Mouse (Mus musculus) forebrain, postnatal 0 days (tissue): ENCODE measurements around the gene Tarbp1. TPM values are rescaled to one million over a fixed set of nuclear protein-coding genes. Genes with fewer than 3 reads are reported as not detected.
"Not testable (repeated sequence)": the region's sequence is repeated elsewhere in the genome, so short reads cannot be mapped to it uniquely, and the experiment has no call there.

Source experiments
- ATAC-seq: fragments of 200-750 bp; cut with Nextera tagmentation; 2 replicates; pipeline ENCODE4 v1.8.0; 2017; ENCODE audit warnings: mild to moderate bottlenecking, moderate library complexity
- DNase-seq: peaks from one replicate; pipeline ENCODE4 v3.0.0-alpha.2; 2015
- H3K27ac ChIP-seq: fragments of 300-500 bp; sonication (generic); 2 replicates; pipeline ENCODE4 v1.5.1; 2014; ENCODE audit warnings: low read depth, mild to moderate bottlenecking, antibody characterized with exemption, low read length, moderate library complexity, mixed read lengths
- H3K27me3 ChIP-seq: fragments of 300-500 bp; sonication (generic); 2 replicates; pipeline ENCODE4 v1.6.1; 2014; ENCODE audit warnings: mild to moderate bottlenecking, low read length, mixed read lengths; ENCODE audit not compliant: insufficient read depth
- H3K36me3 ChIP-seq: fragments of 300-500 bp; sonication (generic); 2 replicates; pipeline ENCODE4 v1.6.1; 2014; ENCODE audit warnings: mild to moderate bottlenecking, moderate library complexity; ENCODE audit not compliant: insufficient read depth
- H3K4me1 ChIP-seq: fragments of 300-500 bp; sonication (generic); 2 replicates; pipeline ENCODE4 v1.6.1; 2014; ENCODE audit warnings: antibody characterized with exemption; ENCODE audit not compliant: insufficient read depth
- H3K4me2 ChIP-seq: fragments of 300-500 bp; sonication (generic); 2 replicates; pipeline ENCODE4 v1.6.1; 2014; ENCODE audit warnings: low read depth, mild to moderate bottlenecking, moderate library complexity
- H3K4me3 ChIP-seq: fragments of 300-500 bp; sonication (generic); 2 replicates; pipeline ENCODE4 v1.5.1; 2014; ENCODE audit warnings: low read depth, low read length, mixed read lengths
- H3K9ac ChIP-seq: fragments of 300-500 bp; sonication (generic); 2 replicates; pipeline ENCODE4 v1.6.1; 2014; ENCODE audit warnings: mild to moderate bottlenecking
- H3K9me3 ChIP-seq: fragments of 300-500 bp; sonication (generic); 2 replicates; pipeline ENCODE4 v1.6.1; 2016; ENCODE audit warnings: low read length
- CTCF ChIP-seq: sonication (generic); IDR thresholded peaks from 2 replicates; pipeline ENCODE4 v1.5.1; 2016; ENCODE audit warnings: antibody characterized with exemption, control low read depth, low read depth
- WGBS: fragments of 180-500 bp; shearing (Covaris S2); extraction: QIAGEN DNeasy Blood & Tissue Kit; methylation state at CpG from one replicate; pipeline ENCODE4 v1.1.7; 2014; 5-methylcytosine and 5-hydroxymethylcytosine counted together
- polyA plus RNA-seq: library from polyadenylated mRNA; unstranded; fragments of >200 nt; fragmentation: Nextera tagmentation; extraction: Ambion mirVana; gene quantifications from 2 replicates; pipeline ENCODE4 v1.2.1, GENCODE M21; 2015
- total RNA-seq: library from RNA; depleted of rRNA; stranded (reverse); fragments of >200 nt; gene quantifications from 2 replicates; pipeline ENCODE4 v1.2.3, GENCODE M21; 2014

Tarbp1 gene
- total and polyA plus RNA-seq, 2 experiments from 2014 or later: 1.1 to 5.8 TPM

DNA sequence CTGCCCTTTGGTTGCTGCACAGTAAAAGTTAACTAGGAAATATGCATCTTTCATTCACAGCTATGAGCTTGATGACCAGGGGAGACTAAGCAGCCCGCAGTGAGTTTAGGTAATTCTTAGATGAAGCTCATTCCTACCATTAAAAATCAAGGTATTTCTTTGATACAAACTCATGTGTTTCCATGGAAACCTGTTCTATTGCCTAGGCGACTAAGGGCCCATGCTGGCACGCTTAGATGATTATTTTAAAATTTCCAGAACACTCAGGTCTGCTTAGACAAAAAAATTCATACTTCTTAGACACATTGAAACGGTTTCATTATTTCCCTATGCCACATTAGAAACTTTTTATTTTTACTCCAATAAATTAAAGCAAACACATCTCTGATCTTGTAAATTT, 69.8 kb downstream of the Tarbp1 start:
- DNase-seq (peak; percentile 64), ATAC-seq (peak; percentile 77)
- Histone ChIP-seq H3K4me1 (no peaks in the 10 kb centered on the region), H3K9me3 (no peaks in the 10 kb centered on the region), H3K27me3 (no peaks in the 10 kb centered on the region), H3K4me2 (no peak overlapping the region), H3K27ac (peak overlapping the region; percentile 60; the same call in 1 of the 2 replicates), H3K9ac (no peak overlapping the region), H3K36me3 (no peaks in the 10 kb centered on the region), H3K4me3 (no peak overlapping the region)
- 57% methylated on average over 4 of the region's 4 CpGs for WGBS
- no peak for TF ChIP-seq CTCF

DNA sequence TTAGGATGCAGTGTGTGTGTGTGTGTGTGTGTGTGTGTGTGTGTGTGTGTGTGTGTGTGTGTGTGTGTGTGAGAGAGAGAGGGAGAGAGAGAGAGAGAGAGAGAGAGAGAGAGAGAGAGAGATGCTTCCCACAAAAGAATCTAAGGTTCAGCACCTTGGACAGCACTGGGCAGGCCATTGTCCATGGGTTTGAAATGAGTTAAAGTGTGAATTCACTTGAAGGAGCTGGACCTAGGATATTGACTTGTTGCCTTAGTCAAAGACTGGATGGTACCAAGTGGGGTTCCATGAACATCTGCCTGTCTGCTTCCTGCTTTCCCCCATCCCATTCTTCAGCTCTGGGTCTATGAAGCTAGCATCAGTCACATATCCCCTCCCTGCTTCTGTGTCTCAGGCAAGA, 70.3 kb downstream of the Tarbp1 start:
- not testable (repeated sequence) for H3K4me3 ChIP-seq, H3K27me3 ChIP-seq, H3K36me3 ChIP-seq, H3K9ac ChIP-seq, H3K9me3 ChIP-seq, H3K4me1 ChIP-seq, H3K4me2 ChIP-seq, DNase-seq
- peak overlapping the region; percentile 60; the same call in 1 of the 2 replicates for H3K27ac ChIP-seq
- 0 out of 2 replicates have a peak, but pooled peaks have one; percentile 32 for ATAC-seq

DNA sequence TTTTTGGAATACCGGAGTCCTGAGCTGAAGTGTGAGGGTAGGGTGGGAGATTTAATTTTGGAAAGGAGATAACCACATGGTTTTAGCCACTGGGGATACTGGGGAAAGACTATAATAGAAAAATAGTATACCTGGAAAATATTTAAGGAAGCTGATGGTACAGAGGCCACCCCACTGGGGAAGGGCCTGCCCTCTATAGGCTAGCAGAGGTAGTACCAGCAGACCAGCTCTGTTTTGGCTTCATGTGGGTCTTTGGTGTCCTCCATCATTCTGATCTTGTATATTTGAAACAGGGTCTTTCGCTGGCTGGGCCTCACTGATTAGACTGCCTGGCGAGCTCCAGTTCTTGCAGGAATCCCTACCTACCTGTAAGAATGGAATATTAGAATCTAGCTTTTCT, 76.5 kb downstream of the Tarbp1 start:
- no peak overlapping the region for H3K27ac ChIP-seq
- TF ChIP-seq CTCF: peak; percentile 25; the same call in 1 of the 2 replicates
- DNase-seq (no peak), ATAC-seq (no peak)
- no peaks in the 10 kb centered on the region for H3K4me1 ChIP-seq
- 78% methylated on average over 3 of the region's 3 CpGs for WGBS
- H3K4me2 ChIP-seq: no peak overlapping the region
- H3K36me3 ChIP-seq: no peaks in the 10 kb centered on the region
- no peaks in the 10 kb centered on the region for H3K9me3 ChIP-seq
- H3K4me3 ChIP-seq: no peak overlapping the region
- no peak overlapping the region for H3K9ac ChIP-seq
- H3K27me3 ChIP-seq: no peaks in the 10 kb centered on the region

DNA sequence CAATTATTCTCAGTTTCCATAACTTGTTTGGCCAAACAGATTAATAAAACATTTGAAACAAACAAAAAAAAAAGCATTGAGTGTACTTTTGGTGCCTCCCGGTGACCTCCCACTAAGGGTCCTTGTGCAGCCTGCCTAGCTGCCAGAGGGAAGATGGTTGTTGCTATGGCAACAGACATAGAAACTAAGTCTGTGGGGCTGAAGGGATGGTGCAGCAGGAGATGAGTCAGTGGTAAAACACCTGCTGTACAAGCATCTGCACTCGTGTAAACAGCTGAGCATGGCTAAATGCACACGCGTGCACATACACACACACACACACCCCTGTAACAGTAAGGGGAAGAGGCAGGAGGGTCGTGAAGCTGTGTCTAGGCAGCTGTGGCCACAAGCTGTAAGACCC, 78.9 kb downstream of the Tarbp1 start:
- Histone ChIP-seq H3K9ac (no peak overlapping the region), H3K4me1 (no peaks in the 10 kb centered on the region), H3K27me3 (no peaks in the 10 kb centered on the region), H3K36me3 (no peaks in the 10 kb centered on the region), H3K27ac (no peak overlapping the region), H3K9me3 (no peaks in the 10 kb centered on the region), H3K4me3 (no peak overlapping the region), H3K4me2 (no peak overlapping the region)
- no peak for TF ChIP-seq CTCF
- ATAC-seq (peak; percentile 59), DNase-seq (peak; percentile 35)
- 41% methylated on average over 5 of the region's 5 CpGs for WGBS

DNA sequence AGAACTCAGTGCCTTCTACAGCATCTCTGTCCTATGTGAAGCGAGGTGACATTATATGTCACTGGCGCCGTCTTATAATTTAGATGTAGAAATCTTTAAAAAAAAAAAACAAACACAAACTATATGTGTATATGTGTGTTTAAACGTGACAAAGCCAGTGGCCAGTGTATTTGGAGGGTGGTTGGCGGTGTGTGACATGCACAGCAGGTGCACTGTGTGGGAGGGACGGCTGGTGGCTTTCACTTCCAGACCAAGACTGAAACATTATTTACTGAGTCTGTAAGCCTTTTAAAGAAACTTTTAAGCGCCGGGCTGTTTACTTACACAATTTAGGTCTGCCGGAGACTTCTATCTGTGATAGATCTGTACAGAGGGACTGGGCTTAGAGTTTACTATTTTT, 79.5 kb downstream of the Tarbp1 start:
- Histone ChIP-seq H3K4me2 (no peak overlapping the region), H3K27me3 (no peaks in the 10 kb centered on the region), H3K36me3 (no peaks in the 10 kb centered on the region), H3K4me1 (no peaks in the 10 kb centered on the region), H3K27ac (no peak overlapping the region), H3K9ac (no peak overlapping the region), H3K9me3 (no peaks in the 10 kb centered on the region), H3K4me3 (no peak overlapping the region)
- no peak for TF ChIP-seq CTCF
- ATAC-seq (no peak), DNase-seq (no peak)
- WGBS: 68% methylated on average over 9 of the region's 9 CpGs

DNA sequence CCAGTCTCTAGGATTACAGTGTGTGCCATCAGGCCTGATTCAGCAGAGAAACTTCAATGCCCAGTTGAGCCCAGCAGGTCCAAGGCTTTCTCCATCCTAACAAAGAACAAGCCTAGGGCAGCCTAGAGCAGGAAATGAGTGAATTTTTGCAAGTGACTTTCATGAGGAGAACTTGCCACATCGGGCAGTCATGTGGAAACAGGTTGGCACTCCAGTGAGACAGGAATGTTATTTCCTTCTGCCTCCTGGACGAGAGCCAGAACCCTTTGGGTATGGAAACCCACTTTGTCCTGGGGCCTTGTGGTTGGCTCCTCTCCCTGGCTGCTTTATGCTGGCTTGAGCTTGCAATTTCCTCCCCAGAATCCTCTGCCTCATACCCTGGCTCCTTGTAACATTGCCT, 83.3 kb downstream of the Tarbp1 start:
- Histone ChIP-seq H3K9me3 (no peaks in the 10 kb centered on the region), H3K27ac (no peak overlapping the region), H3K9ac (no peak overlapping the region), H3K4me3 (no peak overlapping the region), H3K27me3 (no peaks in the 10 kb centered on the region), H3K4me1 (no peaks in the 10 kb centered on the region), H3K36me3 (no peaks in the 10 kb centered on the region), H3K4me2 (no peak overlapping the region)
- peak; percentile 43 for DNase-seq
- peak; percentile 18; the same call in 1 of the 2 replicates for ATAC-seq
- 30% methylated on average over 2 of the region's 2 CpGs for WGBS
- no peak for TF ChIP-seq CTCF

DNA sequence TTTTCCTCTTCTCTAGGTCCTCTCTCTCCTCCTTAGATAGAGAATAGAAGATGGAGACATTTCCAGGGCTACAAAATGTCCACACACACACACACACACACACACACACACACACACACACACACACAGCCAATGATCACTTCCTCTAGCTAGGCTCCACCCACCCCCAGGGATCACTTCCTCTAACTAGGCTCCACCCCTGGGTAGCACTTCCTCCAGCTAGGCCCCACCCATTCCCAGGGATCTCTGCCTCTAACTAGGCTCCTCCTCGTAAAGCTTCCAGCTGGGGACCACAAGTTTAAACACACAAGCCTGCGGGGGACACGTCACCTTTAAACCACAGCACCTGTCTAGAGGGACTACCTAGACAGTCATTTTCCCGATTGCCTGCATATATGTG, 87.3 kb downstream of the Tarbp1 start:
- no peak for ATAC-seq
- 89% methylated on average over 4 of the region's 4 CpGs for WGBS

DNA sequence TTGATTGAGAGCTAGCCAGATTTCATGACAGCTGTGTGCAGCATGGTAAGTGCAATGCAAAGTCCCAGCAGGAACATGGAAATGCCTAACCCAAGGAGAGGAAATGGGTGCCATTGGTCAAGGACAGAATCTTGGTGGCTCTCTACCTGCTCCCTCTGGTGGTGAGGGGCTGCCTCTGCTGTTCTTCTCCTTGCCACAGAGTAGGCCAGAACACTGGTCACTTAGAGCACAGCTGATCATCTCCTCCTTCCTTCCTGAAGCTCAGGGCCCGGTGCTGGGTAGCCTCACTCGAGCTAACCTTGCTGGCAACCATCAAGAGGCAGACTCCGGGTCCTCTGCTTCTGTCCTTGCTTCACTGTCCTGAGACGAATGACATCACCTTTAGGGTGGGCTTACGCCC, 92.1 kb downstream of the Tarbp1 start:
- DNase-seq (peak; percentile 37), ATAC-seq (no peak)
- Histone ChIP-seq H3K9me3 (no peaks in the 10 kb centered on the region), H3K4me2 (no peak overlapping the region), H3K27ac (no peak overlapping the region), H3K9ac (no peak overlapping the region), H3K27me3 (no peaks in the 10 kb centered on the region), H3K4me1 (no peaks in the 10 kb centered on the region), H3K4me3 (no peak overlapping the region), H3K36me3 (no peaks in the 10 kb centered on the region)
- TF ChIP-seq CTCF: peak; percentile 78
- WGBS: 79% methylated on average over 5 of the region's 5 CpGs

More for the DNA sequence above, 87.3 kb downstream of the Tarbp1 start:
- H3K27ac ChIP-seq: no peak overlapping the region
- no peak overlapping the region for H3K4me2 ChIP-seq
- H3K4me1 ChIP-seq: no peaks in the 10 kb centered on the region
- no peaks in the 10 kb centered on the region for H3K27me3 ChIP-seq
- TF ChIP-seq CTCF: no peak
- H3K9ac ChIP-seq: no peak overlapping the region
- H3K36me3 ChIP-seq: no peaks in the 10 kb centered on the region
- no peaks in the 10 kb centered on the region for H3K9me3 ChIP-seq
- no peak for DNase-seq
- H3K4me3 ChIP-seq: no peak overlapping the region
